Mouse (Mus musculus) testis, adult 2 months (tissue): Measurements from ENCODE around the gene Ntn3. TPM values are rescaled to one million over a fixed set of nuclear protein-coding genes. Genes with fewer than 3 reads are reported as not detected.

Experiments
- H3K27ac ChIP-seq: fragments of 200-500 bp; 2 replicates; pipeline ENCODE4 v1.5.1; 2012; ENCODE audit warnings: low read depth, low read length; ENCODE audit not compliant: control insufficient read depth, insufficient read depth
- H3K27me3 ChIP-seq: fragments of 200-500 bp; 2 replicates; pipeline ENCODE4 v1.6.1; 2012; ENCODE audit warnings: mild to moderate bottlenecking, low read length, moderate library complexity; ENCODE audit not compliant: control insufficient read depth, insufficient read depth
- H3K36me3 ChIP-seq: fragments of 200-500 bp; 2 replicates; pipeline ENCODE4 v1.6.1; 2012; ENCODE audit warnings: mild to moderate bottlenecking, low read length; ENCODE audit not compliant: control insufficient read depth, insufficient read depth
- H3K4me1 ChIP-seq: fragments of 200-500 bp; 2 replicates; pipeline ENCODE4 v1.6.1; 2012; ENCODE audit warnings: low read length; ENCODE audit not compliant: control insufficient read depth, insufficient read depth
- H3K4me3 ChIP-seq: fragments of 200-500 bp; 2 replicates; pipeline ENCODE4 v1.5.1; 2012; ENCODE audit warnings: low read depth, mild to moderate bottlenecking, low read length, moderate library complexity, mixed read lengths; ENCODE audit not compliant: control insufficient read depth
- CTCF ChIP-seq: fragments of 200-500 bp; IDR thresholded peaks from 2 replicates; pipeline ENCODE4 v1.5.1; 2012; ENCODE audit warnings: low read depth, mild to moderate bottlenecking, inconsistent platforms, low read length, moderate library complexity; ENCODE audit not compliant: control insufficient read depth, insufficient read depth, insufficient replicate concordance
- POLR2A ChIP-seq: fragments of 200-500 bp; IDR thresholded peaks from 2 replicates; pipeline ENCODE4 v1.6.1; 2012; ENCODE audit warnings: low read depth, mild to moderate bottlenecking, inconsistent platforms, low read length, moderate library complexity; ENCODE audit not compliant: control insufficient read depth
- polyA plus RNA-seq: library from polyadenylated mRNA; depleted of rRNA; stranded (reverse); fragments of >200 nt; gene quantifications from 2 replicates; pipeline ENCODE4 v1.2.3, GENCODE M21; 2012

Gene Ntn3
- polyA plus RNA-seq, 1 experiment = 0.54 TPM

DNA sequence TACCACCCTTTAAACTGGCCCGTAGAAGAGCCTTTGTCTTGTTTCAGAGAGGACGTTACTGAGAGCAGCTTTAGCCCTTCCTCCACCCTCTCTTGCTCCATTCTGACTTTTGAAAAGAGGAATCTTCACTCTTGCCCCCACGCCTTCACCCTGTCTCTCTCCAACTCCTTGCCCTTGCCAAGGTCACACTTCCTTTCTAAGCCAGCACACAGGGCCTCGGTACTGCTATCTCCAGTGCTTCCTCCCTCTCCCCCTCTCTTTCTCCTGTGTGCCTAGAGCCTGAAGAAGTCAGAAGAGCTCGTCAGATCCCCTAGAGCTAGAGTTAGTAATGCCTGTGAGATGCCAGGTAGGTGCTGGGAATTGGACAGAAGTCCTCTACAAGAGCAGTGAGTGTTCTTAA is 38.6 kb downstream of the Ntn3 start:
- Histone ChIP-seq H3K4me1 (peaks cover 21% of the 10 kb centered on the region), H3K4me3 (no peak overlapping the region)
- no peak for TF ChIP-seq POLR2A
- TF ChIP-seq CTCF = no peak

DNA sequence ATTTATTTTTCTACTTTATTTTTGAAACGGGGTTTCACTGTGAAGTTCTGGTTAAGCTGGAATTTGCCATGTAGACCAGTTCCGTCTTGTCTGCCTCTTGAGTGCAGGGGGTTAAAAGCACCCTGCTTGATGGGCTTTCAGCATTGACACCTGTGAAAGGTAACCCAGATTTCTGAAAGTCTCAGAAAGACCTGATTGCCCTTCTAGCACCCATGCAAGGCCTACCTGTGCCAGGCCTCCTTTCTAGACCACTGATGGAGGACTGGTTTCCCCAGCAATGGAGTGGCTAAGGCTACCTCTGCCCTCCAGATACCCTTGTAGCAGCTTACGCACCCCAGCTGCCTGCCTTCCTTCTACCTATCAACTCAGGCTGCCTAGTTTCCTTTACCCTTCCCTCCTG is 39.2 kb downstream of the Ntn3 start:
- no peaks in the 10 kb centered on the region for H3K27me3 ChIP-seq
- H3K4me1 ChIP-seq = peaks cover 21% of the 10 kb centered on the region
- TF ChIP-seq CTCF (no peak), POLR2A (no peak)
- no peaks in the 10 kb centered on the region; the same call in 1 of the 2 replicates for H3K36me3 ChIP-seq
- H3K27ac ChIP-seq = peak overlapping the region; percentile 99
- H3K4me3 ChIP-seq = peak overlapping the region; percentile 95; the same call in 1 of the 2 replicates

More for the DNA sequence above, 38.6 kb downstream of the Ntn3 start:
- Histone ChIP-seq H3K36me3 (no peaks in the 10 kb centered on the region; the same call in 1 of the 2 replicates), H3K27ac (peak overlapping the region; percentile 32; the same call in 1 of the 2 replicates), H3K27me3 (no peaks in the 10 kb centered on the region)

DNA sequence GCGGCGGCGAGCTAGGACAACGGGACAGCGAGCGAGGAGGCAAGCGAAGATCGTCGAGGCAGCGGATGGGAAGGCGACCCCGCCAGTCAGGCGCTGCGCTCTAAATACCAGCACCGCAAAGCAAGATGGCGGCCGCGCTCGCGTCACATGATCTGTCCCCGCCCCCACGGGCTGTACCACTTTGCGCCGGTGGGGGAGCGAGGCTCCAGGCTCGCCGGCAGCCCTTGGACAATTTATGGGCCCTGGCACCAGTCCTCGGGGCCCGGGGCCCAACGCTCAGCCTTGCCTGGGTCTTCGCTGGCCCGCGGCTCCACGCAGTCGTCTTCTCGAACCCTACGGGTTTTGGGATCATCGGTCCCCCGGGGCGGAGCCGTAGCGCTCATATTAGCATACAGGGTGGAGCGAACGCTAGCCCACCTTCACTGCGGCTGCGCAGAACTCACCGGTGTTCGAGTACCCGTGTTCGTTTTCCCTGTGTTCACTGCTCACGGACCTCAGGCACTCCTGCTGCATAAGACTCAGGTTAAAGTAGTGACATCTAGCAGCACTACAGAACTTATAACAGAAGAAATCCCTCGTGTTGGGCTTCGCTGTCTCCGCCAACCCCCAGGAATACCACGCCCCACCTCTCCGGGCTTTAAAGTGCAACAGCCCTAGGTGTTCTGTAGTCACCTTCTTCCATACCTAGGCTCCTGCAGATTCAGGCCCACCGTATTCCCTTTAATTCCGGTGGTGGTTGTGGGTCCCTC is 39.8 kb downstream of the Ntn3 start, which contains the start of gene Atp6v0c:
Gene Atp6v0c (minus strand): TSS at position 386 of the 749 bp plus-strand sequence.
- no peaks in the 10 kb centered on the region for H3K27me3 ChIP-seq
- no peaks in the 10 kb centered on the region; the same call in 1 of the 2 replicates for H3K36me3 ChIP-seq
- H3K4me1 ChIP-seq = peaks cover 21% of the 10 kb centered on the region
- peak within 1 kb of the TSS; percentile 99 for H3K27ac ChIP-seq
- peak within 1 kb of the TSS; percentile 95 for H3K4me3 ChIP-seq
- TF ChIP-seq POLR2A (peak; percentile 91), CTCF (no peak)

DNA sequence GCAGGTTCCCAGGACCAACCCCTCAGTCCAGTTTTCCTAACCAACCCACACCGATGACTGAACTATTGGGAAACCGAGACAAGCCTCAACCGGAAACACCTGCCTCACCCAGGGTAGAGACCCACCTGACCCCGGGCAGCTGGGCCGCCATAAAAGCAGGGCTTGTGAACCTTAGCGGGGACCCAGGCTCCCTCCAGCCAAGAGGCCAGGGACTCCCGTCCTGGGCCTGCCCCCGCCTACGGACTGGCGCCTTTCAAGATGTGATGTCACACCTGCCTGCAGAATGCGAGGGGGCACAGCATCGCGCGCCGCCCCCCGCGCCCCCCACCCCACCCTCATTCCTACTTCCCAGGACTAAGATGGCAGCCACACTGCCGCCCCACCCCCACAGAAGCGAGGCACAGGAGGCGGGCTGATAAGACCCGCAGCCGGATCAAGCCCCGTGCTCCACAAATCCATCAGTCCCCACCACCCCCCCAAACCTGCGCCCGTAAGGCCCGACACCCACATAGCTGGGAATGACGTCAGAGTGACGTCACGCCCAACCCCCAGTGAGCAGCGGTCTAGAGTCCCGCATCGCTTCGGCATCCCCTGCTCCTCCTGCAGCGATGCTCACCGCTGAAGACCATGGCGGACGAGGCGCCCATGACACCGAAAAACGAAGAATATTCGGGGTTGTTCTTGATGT is 40.6 kb downstream of the Ntn3 start:
- Histone ChIP-seq H3K27ac (peak overlapping the region; percentile 99), H3K4me1 (peaks cover 21% of the 10 kb centered on the region), H3K27me3 (no peaks in the 10 kb centered on the region), H3K36me3 (no peaks in the 10 kb centered on the region; the same call in 1 of the 2 replicates), H3K4me3 (peak overlapping the region; percentile 95)
- TF ChIP-seq POLR2A = no peak
- no peak for TF ChIP-seq CTCF

- peaks cover 25% of the 10 kb centered on the region for H3K4me1 ChIP-seq
- no peaks in the 10 kb centered on the region; the same call in 1 of the 2 replicates for H3K36me3 ChIP-seq
- H3K4me3 ChIP-seq = peak overlapping the region; percentile 95
- peak overlapping the region; percentile 65; the same call in 1 of the 2 replicates for H3K27ac ChIP-seq
- no peaks in the 10 kb centered on the region for H3K27me3 ChIP-seq
- TF ChIP-seq CTCF (no peak), POLR2A (no peak)
Observed at GRCm38 (mm10) chr17:24167891-24168505, 41.3 kb downstream of the Ntn3 start.

DNA sequence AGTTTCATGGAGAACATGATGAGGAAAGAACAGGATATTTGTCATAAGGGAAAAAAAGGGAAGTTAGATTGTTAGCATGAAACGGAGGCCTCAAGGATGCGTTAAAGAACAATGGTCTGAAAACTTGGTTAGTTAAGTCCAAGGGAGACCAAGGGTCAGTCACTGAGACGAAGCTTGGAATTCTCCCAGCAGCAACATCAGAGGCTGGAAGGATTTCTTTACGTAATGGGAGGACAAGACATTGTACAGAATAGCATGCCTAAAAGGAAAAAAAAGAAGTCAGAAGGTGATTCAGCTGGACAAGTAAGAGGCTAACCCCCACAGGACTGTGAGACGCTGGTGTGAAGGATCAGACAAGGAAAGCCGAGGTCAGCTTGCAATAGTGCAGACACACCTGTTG is 42.2 kb downstream of the Ntn3 start:
- TF ChIP-seq CTCF (no peak), POLR2A (no peak)
- Histone ChIP-seq H3K4me3 (no peak overlapping the region), H3K27me3 (no peaks in the 10 kb centered on the region), H3K36me3 (no peaks in the 10 kb centered on the region; the same call in 1 of the 2 replicates), H3K4me1 (peaks cover 28% of the 10 kb centered on the region), H3K27ac (no peak overlapping the region)

DNA sequence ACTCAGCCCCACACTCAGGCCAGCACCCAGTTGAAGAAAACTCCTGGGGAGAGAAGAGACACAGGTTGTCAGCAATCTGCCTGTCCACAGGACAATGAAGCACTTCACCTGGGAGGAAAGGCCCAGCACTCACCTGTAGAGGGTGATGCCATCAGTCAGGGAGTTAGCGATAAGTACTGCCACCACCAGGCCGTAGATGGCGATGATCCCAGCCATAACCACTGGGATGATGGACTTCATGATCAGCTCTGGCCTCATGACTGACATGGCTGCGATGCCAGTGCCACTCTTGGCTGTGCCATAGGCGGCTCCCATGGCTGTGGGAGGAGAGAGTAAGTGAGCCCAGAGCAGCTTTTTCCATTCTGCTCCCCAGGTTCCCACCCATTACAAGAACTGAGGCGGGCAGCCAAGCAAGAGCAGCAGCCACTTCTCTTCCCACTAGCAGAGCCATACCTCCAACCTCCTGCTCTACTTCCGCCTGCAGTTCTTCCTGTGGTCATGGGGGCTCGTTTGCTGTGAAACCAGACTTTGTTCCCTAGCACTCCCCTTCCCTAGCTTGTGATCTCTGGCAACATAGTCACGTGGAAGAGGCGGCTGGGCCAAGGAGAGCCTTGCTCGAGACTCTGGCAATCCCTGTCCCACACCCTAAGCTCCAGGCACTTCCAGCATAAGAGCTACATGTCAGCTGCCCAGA is 44.6 kb downstream of the Ntn3 start:
- H3K36me3 ChIP-seq = no peaks in the 10 kb centered on the region; the same call in 1 of the 2 replicates
- no peaks in the 10 kb centered on the region for H3K27me3 ChIP-seq
- TF ChIP-seq POLR2A (no peak), CTCF (0 out of 2 replicates have a peak, but pooled peaks have one; percentile 9)
- no peak overlapping the region for H3K4me3 ChIP-seq
- peaks cover 21% of the 10 kb centered on the region for H3K4me1 ChIP-seq
- H3K27ac ChIP-seq = no peak overlapping the region
